Mouse (Mus musculus) spleen, postnatal 36 days (tissue): Measurements from ENCODE around the gene Actr5.

Source experiments
- DNase-seq, 2 experiments: peaks; one replicate each; pipeline ENCODE4 v3.0.0; 2022; ENCODE audit warnings: low spot score in 2 of 2, mixed read lengths in 1 of 2

The Actr5 gene

GRCm38 (mm10) chr2:158624718-158625222, at the start of gene Actr5:
Gene Actr5, plus strand, starts transcription at chr2:158624888.
- peak; percentile 91 to 93 for DNase-seq

- DNase-seq = no peak
Observed at GRCm38 (mm10) chr2:158579979-158580378, 44.7 kb upstream of the Actr5 start.

GRCm38 (mm10) chr2:158584621-158585358, 39.9 kb upstream of the Actr5 start:
- DNase-seq = no peak

GRCm38 (mm10) chr2:158588524-158589271, 36.0 kb upstream of the Actr5 start:
- no peak for DNase-seq

- no peak for DNase-seq
Observed at GRCm38 (mm10) chr2:158590495-158590894, 34.2 kb upstream of the Actr5 start.

GRCm38 (mm10) chr2:158591286-158591685, 33.4 kb upstream of the Actr5 start:
- DNase-seq = no peak

- no peak for DNase-seq
Observed at GRCm38 (mm10) chr2:158593371-158593770, 31.3 kb upstream of the Actr5 start.

- no peak for DNase-seq
Observed at GRCm38 (mm10) chr2:158595103-158595502, 29.6 kb upstream of the Actr5 start.

- DNase-seq = no peak
Observed at GRCm38 (mm10) chr2:158595577-158595976, 29.1 kb upstream of the Actr5 start.

- no peak for DNase-seq
Observed at GRCm38 (mm10) chr2:158596803-158597202, 27.9 kb upstream of the Actr5 start.

GRCm38 (mm10) chr2:158600517-158600916, 24.2 kb upstream of the Actr5 start:
- DNase-seq = no peak

- no peak for DNase-seq
Observed at GRCm38 (mm10) chr2:158601326-158601725, 23.4 kb upstream of the Actr5 start.

- no peak for DNase-seq
Observed at GRCm38 (mm10) chr2:158602663-158603062, 22.0 kb upstream of the Actr5 start.

- no peak for DNase-seq
Observed at GRCm38 (mm10) chr2:158606511-158606964, 18.1 kb upstream of the Actr5 start.

GRCm38 (mm10) chr2:158609681-158610080, 15.0 kb upstream of the Actr5 start:
- no peak for DNase-seq

- no peak for DNase-seq
Observed at GRCm38 (mm10) chr2:158610488-158611325, 14.0 kb upstream of the Actr5 start, which contains the start of gene Slc32a1. Gene Slc32a1, plus strand, starts transcription at chr2:158610767.

- no peak for DNase-seq
Observed at GRCm38 (mm10) chr2:158611326-158611719, 13.4 kb upstream of the Actr5 start.

- no peak for DNase-seq
Observed at GRCm38 (mm10) chr2:158611726-158612670, 12.7 kb upstream of the Actr5 start.

GRCm38 (mm10) chr2:158612671-158613250, 11.9 kb upstream of the Actr5 start:
- DNase-seq = no peak
